Mouse (Mus musculus): ENCODE measurements around the gene Eomes. TPM values are rescaled to one million over a fixed set of nuclear protein-coding genes. Genes with fewer than 3 reads are reported as not detected.

The Eomes gene
- polyA plus RNA-seq, 1 experiment, result not detected

DNA sequence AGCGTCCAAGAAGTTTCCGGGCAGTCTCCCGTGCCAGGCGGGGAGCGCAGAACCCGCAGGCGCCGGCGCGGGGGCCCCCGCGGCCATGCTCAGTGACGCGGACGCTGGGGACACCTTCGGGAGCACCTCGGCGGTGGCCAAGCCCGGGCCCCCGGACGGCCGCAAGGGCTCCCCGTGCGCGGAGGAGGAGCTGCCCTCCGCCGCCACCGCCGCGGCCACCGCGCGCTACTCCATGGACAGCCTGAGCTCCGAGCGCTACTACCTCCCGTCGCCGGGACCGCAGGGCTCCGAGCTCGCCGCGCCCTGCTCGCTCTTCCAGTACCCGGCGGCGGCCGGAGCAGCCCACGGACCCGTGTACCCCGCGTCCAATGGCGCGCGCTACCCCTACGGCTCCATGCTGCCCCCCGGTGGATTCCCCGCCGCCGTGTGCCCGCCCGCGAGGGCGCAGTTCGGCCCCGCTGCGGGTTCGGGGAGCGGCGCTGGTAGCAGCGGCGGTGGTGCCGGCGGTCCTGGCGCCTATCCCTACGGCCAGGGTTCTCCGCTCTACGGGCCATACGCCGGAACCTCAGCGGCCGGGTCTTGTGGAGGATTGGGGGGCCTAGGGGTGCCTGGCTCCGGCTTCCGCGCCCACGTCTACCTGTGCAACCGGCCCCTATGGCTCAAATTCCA, 961 bp downstream of the Eomes start:
- no peak overlapping the region for H3K27ac ChIP-seq (replicated peaks; ENCODE audit: low read depth, low read length)

DNA sequence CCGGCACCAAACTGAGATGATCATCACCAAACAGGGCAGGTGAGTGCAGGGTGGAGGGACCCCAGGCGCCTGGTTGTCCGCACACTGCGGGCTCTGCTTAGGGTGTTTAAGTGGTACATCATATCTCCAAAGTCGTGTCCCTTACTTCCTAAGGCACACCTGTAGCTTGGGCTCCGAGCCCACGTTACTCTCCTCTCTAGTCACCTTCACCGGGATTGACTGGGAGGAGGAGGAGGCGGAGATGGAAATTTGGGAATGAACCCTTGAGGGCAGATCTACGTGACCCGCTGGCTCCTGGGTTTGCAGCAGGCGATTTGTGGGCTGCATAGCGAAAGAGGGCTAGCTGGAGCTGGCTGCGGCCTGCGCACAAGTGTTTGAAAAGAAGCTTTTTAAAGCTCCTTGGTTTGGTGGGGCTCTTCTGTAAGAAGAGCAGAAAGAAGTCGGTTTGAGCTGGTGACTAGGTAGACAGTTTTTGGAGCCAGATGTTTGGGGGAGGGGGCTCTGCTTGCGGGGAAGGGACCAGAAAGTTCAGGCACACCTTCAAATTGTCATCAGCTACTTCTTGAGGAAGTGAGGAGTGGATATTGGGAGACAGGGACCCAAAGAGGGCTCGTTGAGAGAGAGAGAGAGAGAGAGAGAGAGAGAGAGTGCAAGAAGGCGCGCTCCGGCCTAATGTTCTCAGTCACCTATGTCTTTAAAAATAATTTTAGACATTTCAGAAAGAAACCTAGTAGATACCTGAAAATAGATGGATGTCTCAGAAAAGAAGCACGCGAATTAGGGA, 1.7 kb downstream of the Eomes start:
- H3K4me3 ChIP-seq (ENCODE audit: insufficient read depth, low read depth, low read length), result no peak overlapping the region; the same call in 1 of the 2 replicates
- H3K4me1 ChIP-seq (ENCODE audit: control insufficient read depth, insufficient read depth, insufficient read length, low read length), result peaks cover 6% of the 10 kb centered on the region

More for the DNA sequence above, 961 bp downstream of the Eomes start:
- H3K4me1 ChIP-seq (ENCODE audit: control insufficient read depth, insufficient read depth, insufficient read length, low read length), result peaks cover 6% of the 10 kb centered on the region
- H3K4me3 ChIP-seq (ENCODE audit: insufficient read depth, low read depth, low read length), result peak overlapping the region; percentile 51

DNA sequence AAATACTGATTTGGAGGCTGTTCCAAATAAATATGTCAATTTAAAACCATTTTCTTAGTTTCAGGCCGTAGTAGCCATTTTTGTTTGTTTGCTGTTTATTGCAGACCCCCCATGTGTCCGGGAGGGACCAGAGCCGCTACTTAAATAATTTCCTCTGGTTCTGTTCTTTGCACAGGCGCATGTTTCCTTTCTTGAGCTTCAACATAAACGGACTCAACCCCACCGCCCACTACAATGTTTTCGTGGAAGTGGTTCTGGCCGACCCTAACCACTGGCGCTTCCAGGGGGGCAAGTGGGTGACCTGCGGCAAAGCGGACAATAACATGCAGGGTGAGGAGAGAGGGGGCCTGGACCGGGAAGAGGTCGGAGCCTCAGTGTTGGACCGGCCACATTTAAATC, 2.3 kb downstream of the Eomes start:
- Histone ChIP-seq H3K4me3 (ENCODE audit: insufficient read depth, low read depth, low read length) (no peak overlapping the region), H3K4me1 (ENCODE audit: control insufficient read depth, insufficient read depth, insufficient read length, low read length) (peaks cover 6% of the 10 kb centered on the region), H3K27ac (replicated peaks; ENCODE audit: low read depth, low read length) (no peak overlapping the region)

More for the DNA sequence above, 1.7 kb downstream of the Eomes start:
- H3K27ac ChIP-seq (replicated peaks; ENCODE audit: low read depth, low read length), result no peak overlapping the region

DNA sequence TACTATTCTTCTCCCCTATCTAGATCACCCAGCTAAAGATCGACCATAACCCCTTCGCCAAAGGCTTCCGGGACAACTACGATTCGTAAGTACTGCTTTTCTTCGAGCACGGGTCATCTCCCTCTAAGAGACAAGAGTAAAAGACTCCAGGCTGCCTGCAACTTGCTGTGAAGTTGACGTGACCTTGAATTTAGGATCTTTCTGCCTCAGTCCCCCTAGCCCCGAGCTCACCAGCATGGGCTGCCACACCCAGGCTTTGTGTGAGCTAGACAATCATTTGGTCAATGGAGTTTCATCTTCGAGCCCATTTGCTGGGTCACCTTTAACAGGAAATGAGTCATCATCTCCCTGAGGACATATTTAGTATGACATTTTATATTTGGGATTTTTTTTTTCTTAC, 4.2 kb downstream of the Eomes start:
- H3K27ac ChIP-seq (replicated peaks; ENCODE audit: low read depth, low read length), result no peak overlapping the region
- peaks cover 6% of the 10 kb centered on the region; the same call in 1 of the 2 replicates for H3K4me1 ChIP-seq (ENCODE audit: control insufficient read depth, insufficient read depth, insufficient read length, low read length)
- H3K4me3 ChIP-seq (ENCODE audit: insufficient read depth, low read depth, low read length), result no peak overlapping the region

DNA sequence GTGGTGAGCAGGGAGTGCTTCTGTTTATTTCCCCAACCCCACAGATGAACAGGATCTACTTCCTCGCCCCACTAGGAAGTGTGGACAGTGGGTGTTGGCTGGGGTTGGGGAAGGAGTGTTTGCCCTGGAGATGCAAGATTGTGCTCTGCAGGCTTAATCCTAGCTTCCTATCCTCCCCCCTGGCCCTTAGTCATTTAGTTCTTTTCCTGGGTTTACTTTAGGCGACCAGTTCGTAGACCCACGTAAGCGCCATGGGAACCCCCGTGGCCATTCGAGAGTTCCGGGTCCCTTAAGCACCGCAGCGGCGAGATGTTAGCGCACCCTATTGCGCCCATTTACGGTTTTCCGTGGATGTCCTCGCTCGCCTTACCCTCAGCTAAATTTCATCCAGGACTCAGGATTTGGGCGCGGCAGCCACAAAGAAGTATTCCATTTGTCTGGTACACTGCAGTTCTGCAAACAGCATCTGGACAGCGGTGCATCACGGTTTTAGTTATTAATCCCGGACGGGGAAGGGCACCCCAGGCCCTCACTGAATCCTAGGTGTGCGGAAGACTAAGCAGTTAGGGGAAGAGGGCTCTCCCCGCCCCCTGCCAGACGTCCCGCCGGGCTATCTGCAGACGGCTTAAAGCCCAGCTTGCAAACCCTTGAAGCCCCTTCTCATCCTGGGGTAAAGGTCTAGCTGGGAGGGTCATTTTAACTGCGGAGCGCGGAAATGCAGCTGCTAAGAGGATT, 8.5 kb downstream of the Eomes start:
- Histone ChIP-seq H3K4me1 (ENCODE audit: control insufficient read depth, insufficient read depth, insufficient read length, low read length) (peaks cover 3% of the 10 kb centered on the region; the same call in 1 of the 2 replicates), H3K27ac (replicated peaks; ENCODE audit: low read depth, low read length) (no peak overlapping the region), H3K4me3 (ENCODE audit: insufficient read depth, low read depth, low read length) (0 out of 2 replicates have a peak overlapping the region, but pooled peaks have one; percentile 7)

DNA sequence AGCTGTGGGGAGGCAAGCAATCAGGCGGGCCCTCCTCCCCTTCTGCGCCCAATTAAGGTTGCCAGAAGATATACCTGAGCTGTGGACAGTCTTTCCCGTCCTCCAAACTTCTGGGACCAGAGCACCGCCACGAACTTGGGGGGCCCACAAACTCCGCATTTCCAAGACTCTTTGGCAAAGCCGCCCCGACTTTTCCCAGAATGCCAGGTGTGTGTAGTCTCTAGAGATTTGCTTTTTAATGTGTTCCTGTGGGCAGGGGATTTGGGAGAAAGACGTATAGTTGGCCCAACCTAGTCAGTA, 9.0 kb downstream of the Eomes start:
- Histone ChIP-seq H3K27ac (replicated peaks; ENCODE audit: low read depth, low read length) (no peak overlapping the region), H3K4me1 (ENCODE audit: control insufficient read depth, insufficient read depth, insufficient read length, low read length) (peaks cover 3% of the 10 kb centered on the region; the same call in 1 of the 2 replicates), H3K4me3 (ENCODE audit: insufficient read depth, low read depth, low read length) (no peak overlapping the region)

DNA sequence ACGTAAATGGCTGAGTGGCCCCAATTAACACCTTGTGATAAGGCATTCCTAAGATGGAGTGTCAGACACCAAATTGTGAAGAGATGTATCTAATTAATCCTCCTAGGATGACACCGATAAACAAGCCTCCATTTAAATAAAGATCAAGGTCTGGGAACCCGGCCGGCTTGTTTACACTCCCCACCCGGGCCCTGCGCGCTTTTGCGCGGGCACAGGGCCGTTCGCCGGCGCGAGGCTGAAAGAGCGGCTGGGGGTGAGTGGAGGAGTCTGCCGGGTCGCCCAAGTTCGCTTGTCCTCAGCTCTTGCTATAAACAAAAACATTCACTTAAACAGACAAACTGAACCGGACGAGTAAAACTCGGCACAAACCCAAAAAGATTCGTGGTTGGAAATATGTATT, 9.6 kb downstream of the Eomes start:
- peaks cover 3% of the 10 kb centered on the region; the same call in 1 of the 2 replicates for H3K4me1 ChIP-seq (ENCODE audit: control insufficient read depth, insufficient read depth, insufficient read length, low read length)
- H3K4me3 ChIP-seq (ENCODE audit: insufficient read depth, low read depth, low read length), result peak overlapping the region; percentile 36

DNA sequence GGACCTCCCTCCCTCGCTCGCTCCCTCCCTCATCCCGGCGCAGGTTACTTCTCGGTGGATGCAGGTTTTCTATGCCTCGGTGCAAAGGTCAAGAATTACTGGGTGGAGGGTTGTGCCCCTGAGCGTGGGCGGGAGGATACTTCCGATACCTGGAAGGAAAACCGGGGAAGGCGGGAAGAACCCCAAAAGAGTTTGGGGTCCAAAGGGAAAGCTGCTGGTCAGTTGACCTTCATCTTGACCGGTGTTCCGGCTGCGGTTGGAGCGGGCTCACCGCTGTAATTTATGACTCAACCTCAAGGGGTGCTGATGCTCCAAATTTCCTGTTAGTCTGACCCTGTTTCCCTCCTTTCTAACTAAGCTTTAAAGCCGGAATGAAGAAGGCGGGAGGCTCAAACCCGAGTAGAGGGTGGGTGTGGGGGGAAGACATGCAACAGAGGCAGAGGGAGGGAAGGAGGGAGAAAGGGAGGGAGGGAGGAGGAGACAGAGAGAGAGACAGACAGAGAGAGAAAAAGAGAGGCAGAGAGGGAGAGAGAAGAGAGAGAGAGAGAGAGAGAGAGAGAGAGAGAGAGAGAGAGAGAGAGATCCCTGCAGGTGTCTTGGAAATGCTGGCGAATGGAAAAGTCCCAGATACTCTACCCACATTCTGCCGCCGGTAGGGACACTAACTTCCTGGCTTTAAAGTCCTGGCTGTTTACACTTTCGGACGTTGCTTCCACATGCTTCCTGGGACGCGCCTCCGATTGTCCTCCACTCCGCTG, 10.3 kb downstream of the Eomes start:
- Histone ChIP-seq H3K4me1 (ENCODE audit: control insufficient read depth, insufficient read depth, insufficient read length, low read length) (peaks cover 3% of the 10 kb centered on the region; the same call in 1 of the 2 replicates), H3K27ac (replicated peaks; ENCODE audit: low read depth, low read length) (no peak overlapping the region), H3K4me3 (ENCODE audit: insufficient read depth, low read depth, low read length) (peak overlapping the region; percentile 36)

More for the DNA sequence above, 9.6 kb downstream of the Eomes start:
- H3K27ac ChIP-seq (replicated peaks; ENCODE audit: low read depth, low read length), result no peak overlapping the region

DNA sequence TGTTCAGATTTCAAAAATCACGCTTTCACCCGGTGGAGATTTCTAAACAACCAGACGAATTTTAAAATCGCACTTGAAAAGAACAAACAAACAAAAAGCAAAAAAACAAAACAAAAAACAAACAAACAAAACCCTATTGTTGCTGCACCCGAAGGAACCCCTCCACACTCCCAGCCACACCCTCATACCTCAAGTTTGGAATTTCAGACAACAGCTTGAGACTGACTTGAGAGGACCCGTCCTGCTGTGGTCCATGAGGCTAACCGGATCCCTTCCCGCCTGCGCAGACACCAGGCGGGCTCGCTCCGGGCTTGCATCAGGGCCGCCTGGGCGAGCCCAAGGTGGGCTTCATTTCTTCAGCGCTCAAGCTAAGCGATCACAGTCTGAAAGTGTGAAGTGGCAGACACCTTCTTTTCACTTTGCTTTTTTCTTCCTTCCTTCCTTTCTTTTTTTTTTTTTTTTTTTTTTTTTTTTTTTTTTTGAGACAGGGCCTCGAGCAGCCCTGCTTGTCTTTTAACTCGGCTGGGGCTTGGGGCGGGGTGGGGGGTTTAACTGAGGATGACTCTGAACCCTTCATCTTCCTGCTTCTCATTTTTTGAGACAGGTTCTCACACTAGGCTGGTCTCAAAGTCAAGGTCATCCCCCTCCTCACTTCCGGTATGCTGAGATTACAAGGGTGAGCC, 11.0 kb downstream of the Eomes start:
- Histone ChIP-seq H3K4me3 (ENCODE audit: insufficient read depth, low read depth, low read length) (peak overlapping the region; percentile 47), H3K27ac (replicated peaks; ENCODE audit: low read depth, low read length) (no peak overlapping the region), H3K4me1 (ENCODE audit: control insufficient read depth, insufficient read depth, insufficient read length, low read length) (peaks cover 3% of the 10 kb centered on the region; the same call in 1 of the 2 replicates)

DNA sequence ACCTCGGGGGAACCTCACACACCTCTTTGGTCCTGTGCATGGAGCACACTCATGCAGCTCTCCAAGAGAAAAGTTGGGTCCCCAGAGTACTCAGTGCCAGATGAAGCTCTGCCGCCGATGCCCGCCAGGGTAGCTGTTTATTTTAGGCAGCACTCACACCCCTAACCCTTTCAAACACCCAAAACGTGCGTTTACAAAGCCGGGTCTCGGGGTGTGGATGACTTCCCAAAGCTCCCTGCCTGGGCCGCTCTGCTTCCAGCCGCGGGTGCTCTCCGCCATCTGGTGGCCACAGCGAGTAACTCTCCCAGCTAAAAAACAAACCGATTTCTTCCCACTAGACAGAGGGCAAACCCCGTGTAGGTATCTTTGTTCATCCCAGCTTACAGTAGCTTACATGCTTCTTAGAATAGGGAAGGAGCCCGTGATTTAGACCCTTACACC, 11.6 kb downstream of the Eomes start:
- Histone ChIP-seq H3K27ac (replicated peaks; ENCODE audit: low read depth, low read length) (no peak overlapping the region), H3K4me1 (ENCODE audit: control insufficient read depth, insufficient read depth, insufficient read length, low read length) (peaks cover 3% of the 10 kb centered on the region; the same call in 1 of the 2 replicates), H3K4me3 (ENCODE audit: insufficient read depth, low read depth, low read length) (peak overlapping the region; percentile 47)

DNA sequence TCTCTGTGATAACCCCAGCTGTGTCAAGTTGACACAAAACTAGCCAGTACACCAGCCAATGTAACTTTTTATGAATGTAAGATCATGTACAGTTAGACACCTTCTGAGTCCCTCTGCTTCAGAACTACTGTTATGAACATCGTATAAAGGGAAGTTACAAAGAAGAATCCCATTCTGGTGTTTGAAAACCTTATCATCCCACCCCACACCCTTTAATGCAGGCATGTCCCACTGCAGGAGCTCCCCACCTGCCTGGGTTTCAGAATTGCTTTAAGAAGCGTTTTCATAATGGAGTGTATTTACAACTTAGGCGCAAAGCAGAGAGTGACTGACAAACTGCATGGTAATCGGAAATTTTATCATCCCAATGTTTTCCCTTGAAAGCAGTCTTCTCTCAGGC, 13.2 kb downstream of the Eomes start:
- Histone ChIP-seq H3K4me1 (ENCODE audit: control insufficient read depth, insufficient read depth, insufficient read length, low read length) (peaks cover 3% of the 10 kb centered on the region; the same call in 1 of the 2 replicates), H3K27ac (replicated peaks; ENCODE audit: low read depth, low read length) (no peak overlapping the region), H3K4me3 (ENCODE audit: insufficient read depth, low read depth, low read length) (no peak overlapping the region)

DNA sequence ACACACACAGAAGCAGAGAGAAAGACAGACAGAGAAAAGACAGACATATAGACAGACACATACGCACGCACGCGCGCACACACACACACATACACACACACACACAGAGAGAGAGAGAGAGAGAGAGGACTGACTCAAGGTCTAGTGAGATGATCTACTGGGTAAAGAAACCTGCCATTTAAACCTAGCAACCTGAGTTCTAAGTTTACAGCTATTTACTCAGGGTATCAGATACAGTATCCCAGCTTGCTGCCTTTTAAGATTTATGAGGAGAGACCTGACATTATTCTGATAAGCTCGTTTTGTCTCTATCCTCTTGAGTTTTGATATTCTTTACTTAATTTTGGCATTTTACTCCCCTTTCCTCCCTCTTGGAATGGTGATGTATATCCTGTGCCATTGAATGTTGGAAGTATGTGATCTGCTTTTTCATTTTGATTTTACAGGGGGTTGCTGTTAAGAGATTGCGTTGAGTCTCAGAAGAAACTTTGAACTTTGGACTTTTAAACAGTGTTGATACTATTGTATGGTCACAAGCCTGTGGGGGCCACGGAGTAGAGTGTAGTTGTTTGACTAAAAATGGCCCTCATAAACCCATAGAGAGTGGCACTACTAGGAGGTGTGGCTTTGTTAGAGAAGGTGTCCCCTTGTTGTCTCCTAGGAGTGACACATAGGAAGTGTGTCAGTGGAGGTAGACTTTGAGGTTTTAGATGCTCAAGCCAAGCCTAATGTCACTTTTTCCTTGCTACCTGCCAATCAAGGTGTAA, 15.1 kb downstream of the Eomes start:
- H3K4me1 ChIP-seq (ENCODE audit: control insufficient read depth, insufficient read depth, insufficient read length, low read length), result peaks cover 3% of the 10 kb centered on the region; the same call in 1 of the 2 replicates
- no peak overlapping the region for H3K4me3 ChIP-seq (ENCODE audit: insufficient read depth, low read depth, low read length)
- H3K27ac ChIP-seq (replicated peaks; ENCODE audit: low read depth, low read length), result no peak overlapping the region

DNA sequence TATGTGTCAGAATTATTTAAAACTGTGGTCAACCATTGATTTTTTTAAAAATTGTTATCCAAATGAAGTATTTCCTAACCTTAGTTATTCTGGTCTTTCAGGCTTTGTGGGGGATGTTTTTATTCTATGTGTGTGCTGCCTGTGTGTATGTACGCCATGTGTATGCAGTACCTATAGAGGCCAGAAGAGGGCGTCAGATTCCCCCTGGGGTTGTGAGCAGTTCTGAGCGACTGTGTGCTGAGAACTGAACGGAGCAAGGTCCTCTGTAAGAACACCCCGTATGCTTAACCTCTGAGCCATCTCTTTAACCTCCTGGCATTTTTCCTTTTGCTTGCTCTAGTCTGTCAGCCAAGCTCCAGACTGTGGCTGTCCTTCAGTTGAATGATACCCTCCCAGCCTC, 16.1 kb downstream of the Eomes start:
- H3K4me1 ChIP-seq (ENCODE audit: control insufficient read depth, insufficient read depth, insufficient read length, low read length), result no peaks in the 10 kb centered on the region
- H3K4me3 ChIP-seq (ENCODE audit: insufficient read depth, low read depth, low read length), result no peak overlapping the region
- H3K27ac ChIP-seq (replicated peaks; ENCODE audit: low read depth, low read length), result no peak overlapping the region

Data from brown adipose tissue, adult 24 weeks (tissue).